Mouse (Mus musculus) stomach, embryonic 15.5 days (tissue): Measurements from ENCODE around the gene Cntn6. TPM values are rescaled to one million over a fixed set of nuclear protein-coding genes. Genes with fewer than 3 reads are reported as not detected.

Source experiments
- ATAC-seq: fragments of 200-750 bp; cut with Nextera tagmentation; 2 replicates; pipeline ENCODE4 v1.8.0; 2017; ENCODE audit warnings: low read depth, moderate number of reproducible peaks, moderate TSS enrichment; ENCODE audit not compliant: insufficient read depth, low FRiP score
- H3K27ac ChIP-seq: fragments of 300-500 bp; sonication (generic); 2 replicates; pipeline ENCODE4 v1.5.1; 2015; ENCODE audit warnings: mild to moderate bottlenecking, inconsistent platforms
- H3K27me3 ChIP-seq: fragments of 300-500 bp; sonication (generic); replicated peaks from 2 replicates; pipeline ENCODE4 v1.6.1; 2015; ENCODE audit warnings: inconsistent platforms
- H3K36me3 ChIP-seq: fragments of 300-500 bp; sonication (generic); 2 replicates; pipeline ENCODE4 v1.6.1; 2015; ENCODE audit warnings: inconsistent platforms
- H3K4me1 ChIP-seq: fragments of 300-500 bp; sonication (generic); 2 replicates; pipeline ENCODE4 v1.6.1; 2015; ENCODE audit warnings: inconsistent platforms
- H3K4me2 ChIP-seq: fragments of 300-500 bp; sonication (generic); 2 replicates; pipeline ENCODE4 v1.6.1; 2015; ENCODE audit warnings: mild to moderate bottlenecking, inconsistent platforms
- H3K4me3 ChIP-seq: fragments of 300-500 bp; sonication (generic); replicated peaks from 2 replicates; pipeline ENCODE4 v1.5.1; 2015; ENCODE audit warnings: inconsistent platforms
- H3K9ac ChIP-seq: fragments of 300-500 bp; sonication (generic); 2 replicates; pipeline ENCODE4 v1.6.1; 2015; ENCODE audit warnings: inconsistent platforms
- H3K9me3 ChIP-seq: fragments of 300-500 bp; sonication (generic); 2 replicates; pipeline ENCODE4 v1.6.1; 2016; ENCODE audit warnings: inconsistent platforms
- WGBS: fragments of 180-500 bp; shearing (Covaris S2); methylation state at CpG from one replicate; pipeline ENCODE4 v1.1.7; 2015; 5-methylcytosine and 5-hydroxymethylcytosine counted together
- polyA plus RNA-seq: library from polyadenylated mRNA; unstranded; fragments of >200 nt; fragmentation: Nextera tagmentation; extraction: Ambion mirVana; gene quantifications from 2 replicates; pipeline ENCODE4 v1.2.1, GENCODE M21; 2015

Gene Cntn6
- 0.32 and 0.74 TPM in 2 replicates for polyA plus RNA-seq

DNA sequence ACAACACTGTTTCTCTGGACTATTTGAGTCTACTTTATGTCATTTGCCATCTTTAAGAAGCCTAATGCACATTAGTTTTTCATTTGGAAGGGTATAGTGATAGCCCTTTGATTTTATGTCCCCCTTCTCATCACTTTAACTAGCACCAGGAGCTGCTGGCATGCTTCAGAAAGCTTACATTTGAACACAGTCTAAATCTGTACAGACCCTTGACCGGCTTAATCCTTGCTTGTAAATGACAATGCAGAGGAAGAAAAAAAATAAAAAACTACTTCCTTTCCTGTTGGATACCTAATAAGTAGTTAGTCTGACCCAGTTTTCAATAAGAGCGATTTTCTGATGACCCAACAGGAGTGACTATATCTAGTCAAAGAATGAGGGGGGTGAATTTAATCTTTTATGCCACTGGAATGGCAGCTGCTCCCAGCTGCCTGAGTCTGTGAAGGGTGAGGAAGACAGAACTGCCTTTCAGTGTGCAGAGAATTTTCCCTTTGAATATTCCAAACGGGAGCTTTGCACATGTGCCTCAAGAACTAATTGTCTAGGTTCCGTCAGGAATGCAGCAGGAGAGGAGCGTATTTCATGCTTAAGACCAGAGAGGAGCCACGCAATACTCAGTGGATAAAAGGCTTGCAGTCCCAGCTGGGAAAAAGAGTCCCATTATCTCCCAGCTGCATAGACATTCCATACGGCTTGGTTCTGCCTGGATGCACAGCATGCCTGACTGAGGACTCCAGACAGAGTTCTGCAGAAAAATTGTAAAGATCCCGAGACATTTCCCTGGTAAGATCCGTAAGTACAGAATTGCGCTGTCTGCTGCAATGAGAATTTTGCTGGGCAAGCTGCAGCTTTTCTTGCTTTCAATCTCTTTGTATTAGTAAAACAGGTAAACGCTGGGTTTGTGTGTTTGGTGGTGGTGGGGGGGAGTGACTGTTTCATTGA is at the start of gene Cntn6:
TSS of gene Cntn6 (plus strand) at position 301 of the 942 bp plus-strand sequence.
- ATAC-seq = no peak
- peak within 1 kb of the TSS; percentile 33 for H3K4me2 ChIP-seq
- no peaks in the 10 kb centered on the region for H3K9me3 ChIP-seq
- peak within 1 kb of the TSS; percentile 12; the same call in 1 of the 2 replicates for H3K4me3 ChIP-seq
- H3K4me1 ChIP-seq = no peaks in the 10 kb centered on the region
- H3K27me3 ChIP-seq = no peaks in the 10 kb centered on the region
- no peak within 1 kb of the TSS for H3K27ac ChIP-seq
- WGBS = 45% methylated on average over 11 of the region's 11 CpGs
- no peaks in the 10 kb centered on the region for H3K36me3 ChIP-seq
- no peak within 1 kb of the TSS for H3K9ac ChIP-seq

- no peaks in the 10 kb centered on the region for H3K36me3 ChIP-seq
- H3K4me2 ChIP-seq = no peak overlapping the region
- no peaks in the 10 kb centered on the region for H3K27me3 ChIP-seq
- no peak overlapping the region for H3K9ac ChIP-seq
- H3K4me3 ChIP-seq = no peak overlapping the region
- ATAC-seq = no peak
- no peak overlapping the region for H3K27ac ChIP-seq
- WGBS = 69% methylated on average over 3 of the region's 3 CpGs
- no peaks in the 10 kb centered on the region for H3K9me3 ChIP-seq
- no peaks in the 10 kb centered on the region for H3K4me1 ChIP-seq
Measured at GRCm38 (mm10) chr6:104443731-104444130, 48.9 kb upstream of the Cntn6 start.

- Histone ChIP-seq H3K4me1 (no peaks in the 10 kb centered on the region), H3K27me3 (no peaks in the 10 kb centered on the region), H3K9me3 (no peaks in the 10 kb centered on the region), H3K9ac (no peak overlapping the region), H3K36me3 (no peaks in the 10 kb centered on the region), H3K27ac (no peak overlapping the region), H3K4me2 (no peak overlapping the region), H3K4me3 (no peak overlapping the region)
- 88% methylated on average over 1 of the region's 1 CpGs for WGBS
- ATAC-seq = no peak
Measured at GRCm38 (mm10) chr6:104470706-104471105, 21.9 kb upstream of the Cntn6 start.

DNA sequence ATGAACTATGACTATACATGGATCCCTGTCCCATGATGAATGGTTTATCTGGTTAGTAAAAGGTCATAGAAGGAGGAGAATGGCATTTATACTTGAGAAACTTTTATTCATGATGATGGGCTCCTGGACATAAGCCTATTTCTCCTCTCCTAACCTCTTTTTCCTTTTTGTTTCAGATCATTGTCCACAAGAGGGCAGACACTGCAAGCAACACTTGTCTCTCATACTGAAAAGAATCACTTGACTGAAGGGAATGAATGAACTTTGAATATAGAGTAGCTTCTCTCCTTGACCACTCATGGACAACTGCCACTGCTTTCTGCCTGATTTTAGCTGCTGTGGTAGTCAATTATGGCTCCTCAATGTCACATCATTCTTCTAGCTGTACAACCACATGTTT is 13.3 kb upstream of the Cntn6 start:
- no peaks in the 10 kb centered on the region for H3K27me3 ChIP-seq
- H3K4me2 ChIP-seq = no peak overlapping the region
- H3K4me1 ChIP-seq = no peaks in the 10 kb centered on the region
- no peak overlapping the region for H3K9ac ChIP-seq
- no peaks in the 10 kb centered on the region for H3K9me3 ChIP-seq
- H3K4me3 ChIP-seq = no peak overlapping the region
- ATAC-seq = no peak
- no peak overlapping the region for H3K27ac ChIP-seq
- H3K36me3 ChIP-seq = no peaks in the 10 kb centered on the region

- 61% methylated on average over 6 of the region's 6 CpGs for WGBS
- Histone ChIP-seq H3K9me3 (no peaks in the 10 kb centered on the region), H3K27me3 (no peaks in the 10 kb centered on the region), H3K27ac (no peak overlapping the region), H3K4me1 (no peaks in the 10 kb centered on the region), H3K36me3 (no peaks in the 10 kb centered on the region), H3K4me3 (no peak overlapping the region), H3K9ac (no peak overlapping the region), H3K4me2 (peak overlapping the region; percentile 19)
- ATAC-seq = no peak
Measured at GRCm38 (mm10) chr6:104493459-104493858, 869 bp downstream of the Cntn6 start.

DNA sequence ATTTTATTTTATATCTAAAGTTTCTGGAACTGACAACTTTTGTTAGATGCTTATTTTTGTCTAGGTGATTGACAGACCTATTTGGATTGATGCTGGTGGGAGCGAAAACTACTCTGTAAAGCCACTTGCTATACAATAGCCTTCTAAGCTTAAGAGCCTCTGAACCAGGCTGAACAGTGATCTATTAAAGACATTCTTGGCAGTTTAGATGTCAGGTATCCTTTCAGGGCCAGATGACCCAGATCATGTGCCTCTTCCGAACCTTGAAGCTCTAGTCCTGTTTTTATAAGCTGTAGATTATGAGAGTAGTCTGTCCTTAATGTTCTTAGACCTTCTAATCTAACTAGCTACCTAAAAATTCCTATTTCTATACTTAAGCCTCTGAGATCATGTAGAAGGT is 3.2 kb downstream of the Cntn6 start:
- Histone ChIP-seq H3K9me3 (no peaks in the 10 kb centered on the region), H3K4me2 (no peak overlapping the region), H3K4me1 (no peaks in the 10 kb centered on the region), H3K4me3 (no peak overlapping the region), H3K27ac (no peak overlapping the region), H3K27me3 (no peaks in the 10 kb centered on the region), H3K36me3 (no peaks in the 10 kb centered on the region), H3K9ac (no peak overlapping the region)
- 77% methylated on average over 2 of the region's 2 CpGs for WGBS
- ATAC-seq = no peak

DNA sequence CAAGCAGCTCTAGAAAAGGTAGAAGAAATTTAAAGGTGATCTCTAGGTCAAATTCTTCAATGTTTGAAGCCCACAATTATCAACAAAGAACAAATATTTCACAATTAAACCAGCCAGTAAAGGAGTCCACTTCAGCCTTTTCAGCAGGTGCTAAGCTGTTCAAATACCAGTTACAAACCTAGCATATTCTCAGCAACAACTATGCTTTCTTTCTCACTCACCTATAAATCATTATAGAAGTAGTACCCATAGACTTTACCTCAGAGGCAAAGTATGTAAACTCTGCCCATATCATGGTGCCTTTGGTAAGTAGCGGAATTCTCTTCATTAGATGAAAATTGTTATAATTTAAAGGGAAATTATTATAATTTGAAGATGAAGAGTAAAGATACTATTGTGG is 71.4 kb downstream of the Cntn6 start:
- H3K4me2 ChIP-seq = no peak overlapping the region
- H3K36me3 ChIP-seq = no peaks in the 10 kb centered on the region
- H3K9ac ChIP-seq = no peak overlapping the region
- H3K4me1 ChIP-seq = no peaks in the 10 kb centered on the region
- 82% methylated on average over 1 of the region's 1 CpGs for WGBS
- no peak overlapping the region for H3K27ac ChIP-seq
- no peaks in the 10 kb centered on the region for H3K9me3 ChIP-seq
- no peak overlapping the region for H3K4me3 ChIP-seq
- ATAC-seq = no peak
- no peaks in the 10 kb centered on the region for H3K27me3 ChIP-seq

GRCm38 (mm10) chr6:104569564-104569963 is 77.0 kb downstream of the Cntn6 start:
- Histone ChIP-seq H3K36me3 (no peaks in the 10 kb centered on the region), H3K4me3 (no peak overlapping the region), H3K27ac (no peak overlapping the region), H3K9ac (no peak overlapping the region), H3K27me3 (no peaks in the 10 kb centered on the region), H3K4me2 (no peak overlapping the region), H3K4me1 (no peaks in the 10 kb centered on the region), H3K9me3 (no peaks in the 10 kb centered on the region)
- ATAC-seq = no peak

GRCm38 (mm10) chr6:104588028-104588427 is 95.4 kb downstream of the Cntn6 start:
- no peak for ATAC-seq
- H3K4me3 ChIP-seq = no peak overlapping the region
- no peaks in the 10 kb centered on the region for H3K27me3 ChIP-seq
- no peak overlapping the region for H3K27ac ChIP-seq
- H3K9ac ChIP-seq = no peak overlapping the region
- no peaks in the 10 kb centered on the region for H3K4me1 ChIP-seq
- no peaks in the 10 kb centered on the region for H3K36me3 ChIP-seq
- 34% methylated on average over 3 of the region's 3 CpGs for WGBS
- H3K9me3 ChIP-seq = no peaks in the 10 kb centered on the region
- no peak overlapping the region for H3K4me2 ChIP-seq

- Histone ChIP-seq H3K27ac (no peak overlapping the region), H3K36me3 (no peaks in the 10 kb centered on the region), H3K9ac (no peak overlapping the region), H3K4me1 (no peaks in the 10 kb centered on the region), H3K4me2 (no peak overlapping the region), H3K4me3 (no peak overlapping the region), H3K27me3 (no peaks in the 10 kb centered on the region), H3K9me3 (no peaks in the 10 kb centered on the region)
- ATAC-seq = no peak
- 73% methylated on average over 2 of the region's 2 CpGs for WGBS
Measured at GRCm38 (mm10) chr6:104600838-104601397, 108.3 kb downstream of the Cntn6 start.

DNA sequence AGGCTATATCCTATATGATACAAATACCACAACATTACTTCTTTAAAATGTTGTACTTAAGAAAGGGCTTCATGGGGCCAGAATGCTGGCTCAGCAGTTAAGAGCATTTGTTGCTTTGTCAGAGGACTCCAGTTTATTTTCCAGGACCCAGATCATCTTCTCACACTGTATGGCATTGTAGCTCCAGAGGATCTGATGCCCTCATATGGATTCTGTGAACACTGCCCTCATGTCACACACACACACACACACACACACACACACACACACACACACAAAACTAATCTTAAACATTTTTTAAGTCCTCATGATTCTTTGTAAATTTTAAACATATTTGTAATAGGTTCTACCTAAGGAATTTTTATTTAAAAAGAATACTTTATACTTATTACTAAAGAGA is 110.3 kb downstream of the Cntn6 start:
- no peak overlapping the region for H3K4me3 ChIP-seq
- H3K4me1 ChIP-seq = no peaks in the 10 kb centered on the region
- no peaks in the 10 kb centered on the region for H3K9me3 ChIP-seq
- H3K27me3 ChIP-seq = no peaks in the 10 kb centered on the region
- H3K27ac ChIP-seq = no peak overlapping the region
- no peak overlapping the region for H3K4me2 ChIP-seq
- no peak for ATAC-seq
- no peak overlapping the region for H3K9ac ChIP-seq
- H3K36me3 ChIP-seq = no peaks in the 10 kb centered on the region

GRCm38 (mm10) chr6:104603371-104603770 is 110.8 kb downstream of the Cntn6 start:
- H3K4me3 ChIP-seq = no peak overlapping the region
- no peaks in the 10 kb centered on the region for H3K36me3 ChIP-seq
- no peaks in the 10 kb centered on the region for H3K9me3 ChIP-seq
- H3K4me1 ChIP-seq = no peaks in the 10 kb centered on the region
- H3K4me2 ChIP-seq = no peak overlapping the region
- no peak overlapping the region for H3K27ac ChIP-seq
- 63% methylated on average over 4 of the region's 4 CpGs for whole genome bisulfite sequencing
- no peak overlapping the region for H3K9ac ChIP-seq
- H3K27me3 ChIP-seq = no peaks in the 10 kb centered on the region
- no peak for ATAC-seq
